Mouse (Mus musculus): ENCODE measurements around the gene Zbtb25. TPM values are rescaled to one million over a fixed set of nuclear protein-coding genes. Genes with fewer than 3 reads are reported as not detected.
A peak's percentile ranks its signal among the peaks of the same experiment; 100 is the strongest.

Zbtb25 gene
- total RNA-seq, 4 experiments from 2014 or later = 19.4 to 22.5 (median 19.9) TPM

GRCm38 (mm10) chr12:76377059-76377458 lies 7.7 kb upstream of the Zbtb25 start:
- no peak for DNase-seq (ENCODE audit: low spot score in 2 of 2)

GRCm38 (mm10) chr12:76376649-76377048 lies 7.2 kb upstream of the Zbtb25 start:
- DNase-seq (ENCODE audit: low spot score in 2 of 2) = no peak

- DNase-seq (ENCODE audit: low spot score in 2 of 2) = no peak
These were observed 6.1 kb upstream of the Zbtb25 start for GRCm38 (mm10) chr12:76375506-76375905.

GRCm38 (mm10) chr12:76374911-76375310 lies 5.5 kb upstream of the Zbtb25 start:
- no peak for DNase-seq (ENCODE audit: low spot score in 2 of 2)

GRCm38 (mm10) chr12:76373991-76374390 lies 4.6 kb upstream of the Zbtb25 start:
- no peak for DNase-seq (ENCODE audit: low spot score in 2 of 2)

GRCm38 (mm10) chr12:76372881-76373818 lies 3.7 kb upstream of the Zbtb25 start:
- DNase-seq (ENCODE audit: low spot score in 2 of 2) = no peak

GRCm38 (mm10) chr12:76372046-76372445 lies 2.6 kb upstream of the Zbtb25 start:
- no peak for DNase-seq (ENCODE audit: low spot score in 2 of 2)

GRCm38 (mm10) chr12:76370831-76371571 lies 1.6 kb upstream of the Zbtb25 start:
- DNase-seq (ENCODE audit: low spot score in 2 of 2) = peak in 1 of 2 experiments; percentile 45

GRCm38 (mm10) chr12:76369978-76370830 lies 802 bp upstream of the Zbtb25 start, which contains the start of gene Zbtb1:
Gene Zbtb1 (plus strand): TSS chr12:76370266.
- peak; percentile 73 to 83 for DNase-seq (ENCODE audit: low spot score in 2 of 2)

- DNase-seq (ENCODE audit: low spot score in 2 of 2) = peak; percentile 36 to 41
These were observed 604 bp downstream of the Zbtb25 start for GRCm38 (mm10) chr12:76368790-76369205.

- DNase-seq (ENCODE audit: low spot score in 2 of 2) = no peak
These were observed 1.1 kb downstream of the Zbtb25 start for GRCm38 (mm10) chr12:76368201-76368789.

- DNase-seq (ENCODE audit: low spot score in 2 of 2) = no peak
These were observed 2.1 kb downstream of the Zbtb25 start for GRCm38 (mm10) chr12:76367096-76367995.

- no peak for DNase-seq (ENCODE audit: low spot score in 2 of 2)
These were observed 3.1 kb downstream of the Zbtb25 start for GRCm38 (mm10) chr12:76366276-76366675.

- DNase-seq (ENCODE audit: low spot score in 2 of 2) = no peak
These were observed 7.1 kb downstream of the Zbtb25 start for GRCm38 (mm10) chr12:76362303-76362676.

- DNase-seq (ENCODE audit: low spot score in 2 of 2) = no peak
These were observed 7.7 kb downstream of the Zbtb25 start for GRCm38 (mm10) chr12:76361405-76362302.

GRCm38 (mm10) chr12:76360868-76361267 lies 8.5 kb downstream of the Zbtb25 start:
- DNase-seq (ENCODE audit: low spot score in 2 of 2) = no peak

- no peak for DNase-seq (ENCODE audit: low spot score in 2 of 2)
These were observed 19.7 kb downstream of the Zbtb25 start for GRCm38 (mm10) chr12:76349680-76350220.

GRCm38 (mm10) chr12:76345759-76346455 lies 23.5 kb downstream of the Zbtb25 start:
- DNase-seq (ENCODE audit: low spot score in 2 of 2) = no peak

Measured in layer of hippocampus, adult 8-10 months (tissue).